Mouse (Mus musculus): ENCODE data around the gene Tpk1.

Gene Tpk1

DNA sequence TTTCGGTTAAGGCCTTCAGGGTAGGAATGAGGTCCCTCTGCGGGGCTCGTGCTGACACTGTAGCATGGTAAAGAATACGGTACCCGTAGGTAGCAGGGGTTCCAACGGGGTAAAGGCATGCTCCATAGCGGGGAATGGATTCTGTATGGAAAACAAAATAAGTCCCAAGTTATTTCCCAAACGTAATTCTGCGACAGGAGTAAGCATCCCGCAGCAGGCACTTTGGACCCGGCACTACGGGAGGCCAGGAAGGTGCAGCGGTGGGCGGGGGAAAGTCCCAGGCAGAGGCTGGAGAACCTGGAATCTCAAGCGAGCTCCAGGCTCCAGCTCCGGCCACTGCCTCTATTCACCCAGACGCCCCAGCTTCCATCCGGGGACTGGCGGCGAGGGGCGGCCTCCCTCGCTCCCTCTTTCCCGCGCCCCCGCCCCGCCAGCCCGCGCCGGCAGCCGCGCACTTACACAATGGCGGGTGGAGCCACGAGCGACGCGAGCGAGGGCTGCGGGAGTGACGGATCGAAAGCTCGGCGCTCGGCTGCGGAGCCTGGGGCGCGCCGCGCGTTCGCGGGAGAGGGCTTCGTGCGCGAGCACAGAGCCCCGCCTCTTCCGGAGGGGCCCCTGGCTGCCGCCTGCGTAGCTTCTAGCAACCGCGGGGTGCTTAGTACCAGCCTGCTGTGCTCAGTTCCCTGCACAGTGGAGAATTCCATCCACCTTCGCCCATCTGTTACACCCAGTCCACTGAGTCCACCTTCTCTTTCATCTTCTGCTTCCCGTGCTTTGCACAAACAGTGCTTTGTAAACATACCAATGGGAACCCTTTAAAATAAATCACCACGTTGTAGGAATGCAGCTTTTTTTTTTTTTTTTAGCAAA lies at the start of gene Tpk1:
Gene Tpk1, minus strand, starts transcription at position 602 of the 870 bp plus-strand sequence.
- peak; percentile 96 for DNase-seq (ENCODE audit: low read depth, low spot score)

DNA sequence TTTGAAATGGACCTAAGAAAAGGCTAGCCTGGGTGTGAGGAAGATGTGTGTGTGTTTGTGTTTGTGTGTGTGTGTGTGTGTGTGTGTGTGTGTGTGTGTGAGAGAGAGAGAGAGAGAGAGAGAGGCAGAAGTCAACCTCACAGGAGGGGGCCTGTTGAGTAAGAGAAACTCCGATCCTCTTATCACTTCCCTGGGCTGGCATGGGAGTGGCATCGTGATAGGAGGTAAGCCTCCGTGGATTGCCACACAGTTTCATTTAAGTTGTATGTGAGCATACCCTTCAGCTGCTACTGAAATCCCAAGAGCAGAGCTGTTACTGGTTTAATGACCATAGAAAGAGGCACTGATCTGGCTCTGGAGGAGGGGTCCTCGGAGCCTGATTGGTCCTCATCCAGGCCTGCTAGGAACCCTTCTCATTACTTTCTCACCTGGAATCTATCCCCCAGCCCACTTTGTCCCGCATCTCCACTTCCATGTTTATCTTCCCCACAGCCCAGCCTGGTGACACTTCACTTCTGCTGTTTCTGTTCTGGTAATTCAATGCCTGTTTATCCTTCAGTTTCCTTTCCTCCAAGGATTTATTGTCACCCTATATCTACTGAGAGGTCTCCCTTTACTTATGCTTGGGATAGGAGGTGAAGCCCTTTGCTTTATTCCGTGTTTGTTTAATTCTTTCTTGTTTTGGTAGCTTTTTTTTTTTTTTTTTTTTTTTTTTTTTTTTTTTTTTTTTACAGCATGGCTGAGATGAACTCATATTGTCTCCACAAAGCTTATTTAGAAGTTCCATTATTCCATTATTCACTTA lies 36.9 kb upstream of the Tpk1 start:
- no peak for DNase-seq (ENCODE audit: low read depth, low spot score)

DNA sequence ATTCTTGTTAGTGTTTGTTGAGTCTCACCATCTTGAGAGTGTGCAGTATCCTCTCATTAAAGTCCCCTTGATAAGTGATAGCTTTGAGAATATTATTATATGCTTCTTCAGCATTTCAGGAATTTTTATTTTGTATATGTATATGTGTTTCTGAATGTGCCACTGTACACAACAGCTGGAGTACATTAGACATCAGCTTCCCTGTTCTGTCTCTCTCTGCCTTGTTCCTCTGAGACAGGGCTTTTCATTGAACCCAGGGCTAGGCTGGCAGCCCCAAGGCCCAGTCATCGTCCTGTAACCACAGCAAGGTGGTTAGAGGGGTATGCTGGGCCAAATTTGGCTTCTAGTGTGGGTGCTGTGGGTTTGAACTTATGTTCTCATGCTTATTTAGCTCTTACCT lies 25.8 kb upstream of the Tpk1 start:
- DNase-seq (ENCODE audit: low read depth, low spot score), result no peak

DNA sequence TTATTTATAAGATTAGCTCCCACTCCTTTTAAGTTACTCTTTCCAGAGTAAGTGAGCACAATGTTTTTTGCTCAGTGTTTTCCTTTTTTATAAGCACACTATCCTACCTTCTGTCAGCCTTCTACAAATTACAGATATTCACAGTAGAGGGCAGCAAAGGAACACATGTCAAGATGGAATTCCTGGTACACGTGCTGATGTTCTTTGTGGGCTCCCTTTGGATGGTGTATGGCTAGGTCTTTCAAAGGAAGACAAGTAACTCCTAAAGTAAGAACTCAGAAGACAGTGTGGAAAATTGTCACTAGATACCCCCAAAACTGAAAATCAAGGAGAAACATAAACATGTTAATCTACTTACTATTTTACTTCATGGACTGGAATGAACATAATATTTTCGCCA lies 19.9 kb upstream of the Tpk1 start:
- DNase-seq (ENCODE audit: low read depth, low spot score), result peak; percentile 34

DNA sequence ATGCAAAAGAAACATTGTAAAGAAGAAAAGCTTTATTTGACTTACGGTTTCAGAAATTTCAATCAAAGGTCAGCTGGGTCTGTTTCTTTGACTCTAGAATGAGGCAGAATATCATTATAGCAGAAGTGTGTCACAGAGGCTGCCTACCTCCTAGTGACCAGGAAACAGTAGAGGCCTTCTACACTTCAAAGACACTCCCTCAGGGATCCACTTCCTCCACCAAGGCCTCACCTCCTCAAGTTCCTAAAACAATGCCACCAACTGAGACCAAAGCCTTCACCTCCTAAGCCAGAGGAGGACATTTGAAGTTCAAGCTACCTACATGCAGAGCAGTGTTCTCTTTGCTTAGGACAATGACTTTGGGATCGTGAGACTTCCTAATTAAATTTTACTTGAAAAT lies 16.5 kb upstream of the Tpk1 start:
- no peak for DNase-seq (ENCODE audit: low read depth, low spot score)

DNA sequence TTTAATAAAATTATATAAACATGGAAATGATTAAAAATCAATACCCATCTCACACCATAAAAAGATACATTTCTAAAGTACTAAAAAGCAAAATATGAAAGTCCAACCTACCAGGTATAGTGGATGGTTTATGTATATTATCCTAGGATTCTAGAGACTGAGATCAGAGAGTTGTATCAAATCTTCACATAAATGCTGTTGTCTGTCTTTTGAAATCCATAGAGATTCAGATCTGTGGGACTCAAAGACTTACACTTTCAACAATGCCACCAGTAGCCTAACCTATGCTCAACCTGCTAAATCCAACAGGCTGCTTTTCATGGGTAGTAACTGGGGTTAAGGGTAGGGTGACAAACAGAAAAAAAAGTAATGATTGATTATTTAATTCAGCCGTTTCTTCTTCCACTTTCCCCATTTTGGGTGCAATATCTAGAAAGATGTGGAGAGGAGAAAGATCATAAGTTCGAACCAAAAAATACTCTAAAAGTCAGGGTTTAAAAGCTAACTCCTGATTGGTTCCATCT lies 12.7 kb upstream of the Tpk1 start:
- DNase-seq (ENCODE audit: low read depth, low spot score), result no peak

DNA sequence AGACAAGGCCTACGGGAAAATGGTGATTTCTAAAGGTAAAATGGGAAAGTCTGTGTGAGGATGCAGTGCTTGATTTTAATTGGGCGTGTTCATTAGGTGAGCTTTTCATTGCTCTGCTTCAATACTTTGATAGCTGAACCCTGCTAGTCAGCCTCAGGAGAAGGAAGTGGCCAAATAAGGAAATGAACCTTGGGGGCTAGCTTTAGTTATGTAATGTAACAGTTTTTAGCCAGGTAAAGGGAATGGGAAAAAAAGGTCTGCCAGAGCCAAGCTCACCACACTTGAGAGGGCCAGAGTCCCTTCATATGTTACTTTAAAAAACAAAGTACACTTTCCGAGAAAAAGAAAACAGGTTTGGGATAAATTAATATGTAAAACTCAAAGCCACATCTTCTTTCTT lies 11.5 kb upstream of the Tpk1 start:
- no peak for DNase-seq (ENCODE audit: low read depth, low spot score)

DNA sequence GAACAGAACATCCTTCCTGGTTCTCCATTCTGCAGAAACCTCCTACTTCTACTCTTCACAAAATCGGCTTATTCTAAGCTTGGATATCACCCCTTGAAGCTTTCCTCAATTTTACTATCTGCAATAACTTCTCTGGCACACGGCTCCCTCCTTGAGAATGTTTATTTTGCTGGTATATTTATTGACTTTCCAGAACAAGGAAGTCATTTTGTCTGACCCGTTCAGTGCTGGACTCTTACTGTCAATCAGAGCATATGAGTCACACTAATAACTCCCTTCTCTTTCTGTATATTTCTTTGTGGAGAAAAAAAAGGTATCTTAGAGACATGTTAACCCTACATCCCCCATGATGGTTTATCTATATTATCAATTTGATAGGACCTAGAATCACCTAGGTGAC lies 10.1 kb upstream of the Tpk1 start:
- DNase-seq (ENCODE audit: low read depth, low spot score), result no peak

DNA sequence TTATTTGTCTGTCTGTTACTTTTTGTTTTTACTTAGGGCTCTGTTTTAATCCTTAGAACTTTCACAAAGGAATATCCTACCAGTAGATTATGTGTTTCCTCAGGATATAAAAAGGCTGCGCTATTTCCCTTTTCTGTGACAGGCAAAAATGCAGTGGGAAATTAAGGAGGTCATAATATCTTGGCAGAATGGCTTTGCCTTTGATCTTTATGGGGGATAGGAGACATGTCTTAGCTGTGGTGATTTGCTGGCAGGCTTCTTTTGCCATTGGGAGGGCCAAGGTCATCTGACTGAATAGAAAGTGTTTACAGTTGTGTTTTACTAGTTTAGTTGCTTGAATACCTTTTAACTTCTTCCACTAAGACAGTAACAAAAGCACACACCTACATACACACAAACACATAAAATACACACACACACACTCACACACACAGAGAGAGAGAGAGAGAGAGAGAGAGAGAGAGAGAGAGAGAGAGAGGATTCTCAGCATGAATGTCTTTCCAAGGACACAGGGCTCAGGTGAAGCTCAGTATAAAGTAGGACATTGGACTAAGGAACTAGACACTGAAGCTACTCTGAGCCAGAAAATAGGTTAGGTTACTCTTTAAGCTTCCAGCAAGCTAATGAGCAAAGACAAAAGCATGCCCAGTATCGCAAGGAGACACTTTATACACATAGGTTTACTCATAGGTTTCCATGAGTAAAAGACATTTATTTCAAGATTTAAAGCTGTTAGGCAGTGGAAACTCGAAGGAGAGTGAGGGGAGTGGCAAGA lies 9.1 kb upstream of the Tpk1 start:
- no peak for DNase-seq (ENCODE audit: low read depth, low spot score)

DNA sequence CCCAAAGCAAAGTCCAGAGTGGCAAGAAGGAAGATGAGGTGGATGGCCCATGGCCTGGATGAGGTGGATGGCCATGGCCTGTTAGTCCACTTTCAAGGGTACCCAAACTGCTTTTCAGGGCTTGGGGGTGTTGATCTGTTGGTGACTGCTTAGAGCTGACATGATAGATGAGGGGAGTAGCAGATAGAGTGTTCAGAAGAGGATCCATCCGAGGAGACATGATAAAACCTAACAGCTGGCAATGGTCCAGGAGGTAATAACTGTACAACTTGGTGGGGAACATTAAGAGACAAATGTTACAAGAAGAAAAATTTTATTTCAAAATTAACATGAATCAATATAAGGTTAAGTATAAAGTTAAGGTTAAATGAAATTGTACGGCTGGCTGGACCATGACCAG lies 4.9 kb upstream of the Tpk1 start:
- DNase-seq (ENCODE audit: low read depth, low spot score), result no peak

DNA sequence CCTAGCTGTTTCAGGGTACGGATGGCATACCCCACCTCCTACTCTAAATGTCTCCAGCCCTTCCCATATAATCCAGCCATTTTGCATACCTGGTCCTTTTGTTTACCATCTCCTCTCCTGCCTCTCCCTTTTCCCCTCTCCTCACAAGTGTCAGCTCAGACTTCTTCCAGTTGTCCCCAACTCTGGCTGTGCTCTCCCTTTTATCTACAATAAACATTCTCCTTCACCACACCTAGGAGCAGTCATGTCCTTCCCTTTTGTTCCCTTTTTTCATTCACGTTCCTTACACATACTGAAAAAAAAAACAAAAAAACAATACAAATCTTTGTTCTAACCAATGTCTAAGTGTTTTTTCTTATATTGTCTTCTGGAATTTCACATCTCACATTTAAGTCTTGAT lies 1.6 kb upstream of the Tpk1 start:
- no peak for DNase-seq (ENCODE audit: low read depth, low spot score)

DNA sequence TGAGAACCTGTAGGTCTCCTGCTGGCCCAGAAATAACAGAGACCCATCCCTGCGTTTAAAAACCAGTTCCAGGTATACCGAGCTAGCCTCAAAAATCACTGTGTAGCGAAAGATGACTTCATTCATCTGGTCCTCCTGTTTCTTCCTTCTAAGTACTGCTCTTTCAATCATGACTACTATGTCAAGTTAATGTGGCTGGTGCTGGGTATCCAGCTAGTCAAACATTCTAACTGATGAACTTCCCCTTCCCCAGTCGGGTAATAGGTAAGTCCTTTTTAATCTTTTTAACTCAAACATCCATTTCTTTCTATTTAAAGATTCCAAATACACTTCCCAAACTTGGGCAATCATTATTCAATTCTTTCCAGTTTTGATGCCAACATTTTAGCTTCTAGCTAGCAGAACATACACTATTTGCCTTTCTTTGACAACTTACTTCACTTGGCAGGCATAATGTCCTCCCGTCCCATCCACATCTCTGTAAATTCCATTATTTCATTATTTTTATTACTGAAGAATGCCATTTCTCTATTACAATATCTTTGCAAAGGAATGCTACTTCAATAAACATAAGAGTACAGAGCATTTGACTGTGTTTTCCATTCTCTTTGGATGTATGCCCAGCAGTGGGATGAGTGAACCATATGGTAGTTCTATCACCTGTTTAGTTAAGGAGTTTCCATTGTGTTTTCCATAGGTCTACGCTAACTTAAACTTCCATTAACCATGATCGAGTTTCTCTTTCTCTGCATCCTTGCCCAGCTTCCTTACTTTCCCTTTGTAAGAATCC lies 728 bp upstream of the Tpk1 start:
- DNase-seq (ENCODE audit: low read depth, low spot score), result no peak

DNA sequence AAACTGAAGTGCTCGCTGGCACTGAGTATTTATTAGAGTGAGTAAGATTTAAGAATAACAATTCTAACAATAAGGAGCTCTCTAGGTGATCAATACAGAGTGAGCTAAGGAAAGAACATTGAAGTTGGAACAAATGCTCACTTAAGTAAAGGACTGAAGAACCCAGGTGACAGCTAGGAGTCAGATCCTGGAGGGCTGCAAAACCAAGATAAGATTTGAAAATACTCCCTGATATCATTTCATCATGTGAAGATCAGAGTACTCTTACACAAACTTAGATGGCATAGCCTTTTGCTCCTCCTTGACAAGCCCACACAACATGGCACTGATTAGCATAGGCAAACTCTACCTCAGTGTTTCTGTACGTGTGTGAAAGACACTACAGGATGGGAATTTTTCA lies 4.3 kb downstream of the Tpk1 start:
- no peak for DNase-seq (ENCODE audit: low read depth, low spot score)

DNA sequence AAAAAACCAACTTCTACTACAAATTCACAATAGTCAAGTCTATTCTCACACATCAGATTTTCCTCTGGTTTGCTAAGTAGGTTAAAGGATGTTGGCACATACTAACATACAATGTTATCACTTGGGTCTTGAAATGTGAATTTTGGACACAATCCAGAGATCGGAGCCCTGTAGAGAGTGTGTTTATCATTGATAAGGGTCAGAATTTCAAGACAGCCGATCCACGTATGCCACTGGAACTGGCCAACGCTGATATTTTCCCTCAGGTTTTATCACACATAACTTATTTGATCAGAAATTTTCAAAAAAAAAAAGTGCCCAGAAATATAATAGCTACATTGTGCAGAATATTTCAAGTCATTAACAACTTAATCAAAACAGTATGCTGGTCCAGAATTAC lies 7.8 kb downstream of the Tpk1 start:
- DNase-seq (ENCODE audit: low read depth, low spot score), result no peak

DNA sequence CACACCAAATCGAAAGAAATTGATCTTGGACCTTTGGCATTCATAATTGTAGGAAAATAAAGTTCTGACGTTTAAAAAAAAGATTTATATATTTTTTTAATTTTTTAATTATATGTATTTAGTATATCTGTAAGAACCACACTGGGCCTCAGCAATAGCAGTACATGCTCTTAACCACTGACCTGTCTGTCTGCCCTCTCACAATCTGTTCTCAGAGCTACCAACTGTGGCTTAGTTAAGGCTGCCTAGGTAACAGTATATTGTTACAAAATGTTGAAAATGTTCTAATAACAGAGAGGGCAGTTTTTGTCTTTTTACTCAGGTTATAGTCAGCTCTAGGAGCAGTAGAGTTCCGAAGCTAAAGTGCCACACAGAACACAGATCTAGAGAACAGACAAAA lies 8.2 kb downstream of the Tpk1 start:
- no peak for DNase-seq (ENCODE audit: low read depth, low spot score)

DNA sequence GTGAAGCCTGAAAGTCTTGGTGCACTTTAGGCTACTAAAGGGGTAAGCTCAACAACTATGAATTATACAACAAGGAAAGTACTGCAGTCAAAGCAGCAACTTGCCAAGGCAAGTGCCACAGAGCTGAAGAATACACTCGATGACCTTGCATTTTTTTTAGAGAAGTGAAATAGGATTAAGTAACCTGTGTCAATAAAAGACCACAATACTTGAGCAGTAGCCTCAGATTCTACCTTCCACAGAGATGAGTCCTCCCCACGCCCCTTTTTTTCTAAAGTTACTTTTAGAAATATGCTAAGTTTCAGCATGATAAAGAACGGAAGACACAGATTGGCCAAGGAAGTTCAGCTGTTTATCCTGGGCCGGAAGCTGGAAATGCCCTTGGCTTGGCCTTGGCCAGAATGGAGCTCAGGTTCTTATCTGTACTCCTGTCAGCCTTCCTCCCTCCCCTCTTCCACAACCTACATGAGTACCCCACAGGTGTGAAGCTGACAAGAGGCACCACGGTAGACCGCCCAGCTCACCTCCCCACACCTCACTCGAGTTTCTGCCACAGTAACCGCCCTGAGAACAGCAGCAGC lies 11.1 kb downstream of the Tpk1 start:
- DNase-seq (ENCODE audit: low read depth, low spot score), result no peak

DNA sequence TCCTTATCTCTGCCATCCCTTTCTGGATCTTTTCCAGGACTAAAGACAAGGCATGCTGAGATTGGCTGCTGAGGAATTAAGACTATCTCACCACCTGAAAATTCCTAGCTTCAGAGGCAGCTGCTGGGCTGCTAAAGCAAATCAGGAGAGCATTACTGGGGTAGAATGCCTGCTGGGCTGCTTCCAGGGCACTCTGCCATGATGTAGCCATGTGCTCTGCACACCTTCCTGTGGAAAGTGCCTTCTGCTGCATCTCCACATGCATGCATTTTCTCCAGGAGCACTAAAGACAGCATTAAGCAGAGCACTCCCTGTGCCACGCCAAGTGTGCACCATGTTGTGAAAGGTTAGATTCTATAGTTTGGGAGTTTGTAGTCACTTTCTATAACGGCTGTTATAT lies 16.6 kb downstream of the Tpk1 start:
- no peak for DNase-seq (ENCODE audit: low read depth, low spot score)

DNA sequence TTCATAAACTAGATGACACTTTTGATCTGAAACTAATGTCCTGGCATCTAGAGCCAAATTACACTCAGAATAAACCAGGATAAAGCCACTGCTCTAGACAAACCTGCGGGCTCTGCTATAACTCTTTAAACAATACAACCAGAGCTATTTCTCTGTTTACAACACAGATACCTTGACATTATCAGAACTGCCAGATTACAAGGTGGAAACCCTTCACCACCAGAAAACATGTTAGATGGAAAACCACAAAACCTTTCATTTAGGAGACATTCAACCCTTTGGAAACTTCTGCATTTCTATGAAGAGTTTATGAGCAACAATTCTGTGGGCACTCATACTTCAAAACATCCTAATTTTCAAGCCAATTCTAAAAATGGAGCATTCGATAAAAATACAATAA lies 20.4 kb downstream of the Tpk1 start:
- DNase-seq (ENCODE audit: low read depth, low spot score), result no peak

DNA sequence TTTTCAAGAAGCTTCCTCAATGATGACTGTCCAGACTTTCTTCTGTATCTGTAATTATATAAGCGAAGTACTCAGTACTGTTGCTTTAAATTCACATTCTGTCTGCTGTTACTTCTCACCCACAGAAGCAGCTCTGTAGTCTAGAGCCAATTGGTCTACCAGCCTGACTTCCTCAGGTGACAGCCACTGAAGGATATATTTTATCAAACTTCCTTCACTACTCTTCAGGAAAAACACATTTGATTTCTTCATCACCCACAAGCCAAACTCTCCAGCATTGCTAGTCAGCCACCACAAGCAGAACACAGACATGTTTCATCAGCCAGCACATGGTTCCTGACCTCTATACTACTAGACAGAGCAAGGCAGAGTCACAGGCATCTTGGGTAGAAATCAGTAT lies 21.0 kb downstream of the Tpk1 start:
- no peak for DNase-seq (ENCODE audit: low read depth, low spot score)

DNA sequence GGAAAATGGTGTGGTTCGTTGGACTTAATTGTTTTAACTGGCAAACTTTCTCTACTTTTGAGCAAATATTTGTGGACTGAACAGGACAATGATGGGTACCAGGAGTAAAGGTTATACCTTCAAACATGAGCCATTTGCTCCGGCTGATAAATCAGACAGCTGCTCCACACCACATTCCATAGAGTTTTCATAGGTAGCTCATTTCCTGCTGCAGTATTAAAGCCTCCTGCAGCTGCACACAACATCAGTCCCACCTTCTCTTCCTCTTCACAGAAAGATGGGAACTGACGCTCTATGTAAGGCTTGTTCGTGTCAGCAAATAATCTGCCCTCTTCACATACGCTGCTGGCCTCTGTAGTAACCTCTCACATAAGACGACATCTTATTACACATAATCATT lies 22.4 kb downstream of the Tpk1 start:
- no peak for DNase-seq (ENCODE audit: low read depth, low spot score)

DNA sequence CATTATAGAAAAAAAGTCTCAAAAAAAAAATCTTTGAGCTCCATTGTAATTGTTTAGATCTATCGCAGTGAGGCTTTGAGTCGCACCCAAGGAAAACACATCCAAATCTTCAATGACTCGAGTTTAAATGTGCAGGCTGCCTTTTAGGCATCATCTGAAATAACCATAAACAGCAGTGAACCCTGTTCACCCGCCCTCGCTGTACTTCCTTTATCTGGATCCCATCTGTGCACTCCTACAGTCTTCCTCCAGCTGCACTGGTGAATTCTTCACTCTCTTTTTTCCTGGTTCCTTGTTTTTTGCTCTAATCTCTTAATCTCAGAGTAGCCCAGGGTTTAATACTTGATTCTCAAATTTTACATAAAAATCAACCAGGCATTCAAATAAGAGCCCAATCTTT lies 23.7 kb downstream of the Tpk1 start:
- peak; percentile 69 for DNase-seq (ENCODE audit: low read depth, low spot score)

All from telencephalon, adult 2 months (tissue).